Mouse (Mus musculus): ENCODE measurements around the gene Ereg.

GRCm38 (mm10) chr5:91103943-91104665 is 29.7 kb downstream of the Ereg start:
- TF ChIP-seq POLR2A (IDR thresholded peaks at IDR 0.05; ENCODE audit: insufficient read depth, low read length) (no peak), CTCF (IDR thresholded peaks at IDR 0.05; ENCODE audit: low read depth, low read length) (no peak)

Data from ES-Bruce4 (cell line).